9 mouse cellular contexts compared by ENCODE assay signal in the genomic region with DNA sequence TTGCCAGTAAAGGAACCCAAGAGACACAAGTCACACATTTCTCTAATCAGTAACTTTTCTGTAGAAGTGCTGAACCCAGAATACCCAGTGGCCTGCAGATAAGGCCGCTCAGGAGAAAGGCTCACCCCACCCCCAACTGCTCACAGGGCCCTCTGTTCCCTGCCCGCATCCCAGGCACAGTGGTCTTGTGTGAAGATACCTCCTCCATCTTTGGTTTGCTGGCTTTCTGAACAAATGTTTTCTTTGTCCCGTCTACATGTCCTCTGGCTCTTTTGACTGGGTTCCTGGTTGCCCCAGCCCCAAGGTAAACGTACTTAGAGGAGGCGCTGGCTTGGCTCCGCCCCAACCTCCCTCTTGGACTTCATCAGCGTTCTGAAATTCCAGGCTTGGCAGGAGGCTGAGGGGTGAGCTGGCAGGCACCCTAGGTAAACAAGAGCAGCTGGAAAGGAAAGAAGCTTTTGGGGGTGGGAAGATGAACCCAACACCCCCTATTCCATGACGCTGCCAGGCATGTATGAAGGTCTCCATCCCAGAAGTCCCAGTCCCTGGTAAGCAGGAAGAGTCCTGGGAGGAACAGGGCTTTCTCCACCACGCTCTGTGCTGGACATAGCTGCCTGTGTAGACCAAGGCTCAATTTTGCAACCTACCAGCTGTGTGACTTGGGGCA. TPM values are rescaled to one million over a fixed set of nuclear protein-coding genes. Genes with fewer than 3 reads are reported as not detected.
A peak's percentile ranks its signal among the peaks of the same experiment; 100 is the strongest.
DNase-seq lines count a peak whose midpoint lies in the region; ATAC-seq and TF ChIP-seq lines count a peak whose summit lies in the region.
"Had no signal": no experiment of that assay in that cellular context is flagged by ENCODE, and none has a peak within 500 bp of the region (broad histone marks: within the 10 kb centered on the region; RNA-seq: fewer than 3 reads in every experiment).

No protein-coding gene starts in this region.

- peak; percentile 83 for ATAC-seq in kidney, embryonic 16.5 days (ENCODE audit: low FRiP score, low TSS enrichment)
- no peak for ATAC-seq in midbrain, embryonic 16.5 days

- H3K9me3 ChIP-seq in kidney, embryonic 16.5 days (ENCODE audit: low read length) = no peaks in the 10 kb centered on the region
- no peaks in the 10 kb centered on the region for H3K9me3 ChIP-seq in midbrain, embryonic 16.5 days (replicated peaks; ENCODE audit: control insufficient read depth, low read length, poor library complexity, severe bottlenecking)
- H3K9me3 ChIP-seq: limb, embryonic 12.5 days had no signal

- peak overlapping the region; percentile 94 for H3K27ac ChIP-seq in kidney, embryonic 16.5 days (ENCODE audit: low read length)
- H3K27ac ChIP-seq in cerebellum, adult 2 months (ENCODE audit: insufficient read depth, low read length) = no peak overlapping the region
- H3K27ac ChIP-seq in midbrain, embryonic 16.5 days (ENCODE audit: low read length) = no peak overlapping the region
- H3K27ac ChIP-seq: limb, embryonic 12.5 days had no signal

- H3K27me3 ChIP-seq in kidney, embryonic 16.5 days (ENCODE audit: insufficient read depth, low read length) = no peaks in the 10 kb centered on the region
- H3K27me3 ChIP-seq in cerebellum, adult 2 months (ENCODE audit: control insufficient read depth, insufficient read depth, low read length) = no peaks in the 10 kb centered on the region
- H3K27me3 ChIP-seq in midbrain, embryonic 16.5 days (ENCODE audit: control insufficient read depth, insufficient read depth, low read depth, low read length) = no peaks in the 10 kb centered on the region
- H3K27me3 ChIP-seq: limb, embryonic 12.5 days had no signal

- peaks cover 32% of the 10 kb centered on the region for H3K4me1 ChIP-seq in kidney, embryonic 16.5 days (ENCODE audit: insufficient read depth, low read length)
- H3K4me1 ChIP-seq in cerebellum, adult 2 months (ENCODE audit: control insufficient read depth, insufficient read depth, low read length) = no peaks in the 10 kb centered on the region
- H3K4me1 ChIP-seq in midbrain, embryonic 16.5 days (ENCODE audit: control insufficient read depth, insufficient read depth, low read length) = no peaks in the 10 kb centered on the region

- no peak for TF ChIP-seq CTCF in cerebellum, adult 2 months (IDR thresholded peaks at IDR 0.05; ENCODE audit: borderline replicate concordance, insufficient read depth, low read depth, low read length)

- peak overlapping the region; percentile 39 for H3K4me2 ChIP-seq in kidney, embryonic 16.5 days (replicated peaks; ENCODE audit: low read depth, low read length)
- H3K4me2 ChIP-seq in midbrain, embryonic 16.5 days (ENCODE audit: low read length) = no peak overlapping the region
- H3K4me2 ChIP-seq: limb, embryonic 12.5 days had no signal

- DNase-seq in urinary bladder, adult 18-20 months (ENCODE audit: low spot score in 2 of 2) = peak; percentile 37 to 70
- no peak for DNase-seq in urinary bladder, postnatal 10 days (ENCODE audit: low spot score)
- DNase-seq in heart, adult 18-20 months = peak; percentile 89 to 91
- DNase-seq in lung, postnatal 36 days = peak; percentile 91
- no peak for DNase-seq in thymus, postnatal 4 days
- DNase-seq in cerebellum, adult 2 months = no peak

- WGBS in kidney, embryonic 16.5 days = 23% methylated on average over 9 of the region's 9 CpGs
- 47% methylated on average over 9 of the region's 9 CpGs for WGBS in cerebellum, adult 2 months
- WGBS in midbrain, embryonic 16.5 days = 48% methylated on average over 9 of the region's 9 CpGs

- TF ChIP-seq POLR2A in cerebellum, adult 2 months (IDR thresholded peaks at IDR 0.05; ENCODE audit: borderline replicate concordance, insufficient read depth, low read length) = no peak

- peak overlapping the region; percentile 55 for H3K9ac ChIP-seq in kidney, embryonic 16.5 days (replicated peaks; ENCODE audit: low read length)
- H3K9ac ChIP-seq in midbrain, embryonic 16.5 days (ENCODE audit: low read depth, low read length) = no peak overlapping the region
- H3K9ac ChIP-seq: limb, embryonic 12.5 days had no signal

- H3K36me3 ChIP-seq in kidney, embryonic 16.5 days (ENCODE audit: insufficient read depth, low read length) = peaks cover 8% of the 10 kb centered on the region; the same call in 1 of the 2 replicates
- no peaks in the 10 kb centered on the region for H3K36me3 ChIP-seq in midbrain, embryonic 16.5 days (ENCODE audit: control insufficient read depth, insufficient read depth, low read length)
- H3K36me3 ChIP-seq: limb, embryonic 12.5 days had no signal

- peak overlapping the region; percentile 9; the same call in 1 of the 2 replicates for H3K4me3 ChIP-seq in kidney, embryonic 16.5 days (ENCODE audit: low read length)
- no peak overlapping the region for H3K4me3 ChIP-seq in cerebellum, adult 2 months (replicated peaks; ENCODE audit: insufficient read depth, low read depth, low read length)
- H3K4me3 ChIP-seq in midbrain, embryonic 16.5 days (ENCODE audit: low read depth, low read length) = no peak overlapping the region
- H3K4me3 ChIP-seq: limb, embryonic 12.5 days had no signal

RNA-seq across cellular contexts. Expression of a gene that starts 32.5 kb away (rescaled TPM):
- 100 to 1,000 TPM; 247 to 266 TPM for total RNA-seq in heart, adult 18-20 months (2021)
- polyA plus RNA-seq in kidney, embryonic 16.5 days (2015; fragmentation: Nextera tagmentation; extraction: Ambion mirVana) = 41.6 and 48.3 TPM in 2 replicates
- 7.8 TPM in 2 replicates for polyA plus RNA-seq in cerebellum, adult 2 months (2012; rRNA removed)
- polyA plus RNA-seq in midbrain, embryonic 16.5 days (2015; fragmentation: Nextera tagmentation; extraction: Ambion mirVana) = 7.0 and 7.1 TPM in 2 replicates

Comparison
In these comparisons a context has a peak if more than half of its experiments do, and no peak if none do; other contexts are left out.
1. DNase-seq: peak in urinary bladder, adult 18-20 months (2 of 2), heart, adult 18-20 months (2 of 2) and lung, postnatal 36 days (single experiment); none in urinary bladder, postnatal 10 days (single experiment), thymus, postnatal 4 days (single experiment) and cerebellum, adult 2 months (0 of 2).